Mouse (Mus musculus) hindbrain, embryonic 13.5 days (tissue): Measurements from ENCODE around the gene Fan1. TPM values are rescaled to one million over a fixed set of nuclear protein-coding genes. Genes with fewer than 3 reads are reported as not detected.

Source experiments
- ATAC-seq: fragments of 200-750 bp; cut with Nextera tagmentation; 2 replicates; pipeline ENCODE4 v1.8.0; 2017; ENCODE audit warnings: moderate TSS enrichment; ENCODE audit not compliant: low FRiP score
- H3K27ac ChIP-seq: fragments of 300-500 bp; sonication (generic); 2 replicates; pipeline ENCODE4 v1.5.1; 2015; ENCODE audit warnings: inconsistent platforms, mild to moderate bottlenecking, moderate library complexity
- H3K27me3 ChIP-seq: fragments of 300-500 bp; sonication (generic); 2 replicates; pipeline ENCODE4 v1.6.1; 2015; ENCODE audit warnings: mild to moderate bottlenecking, inconsistent platforms
- H3K36me3 ChIP-seq: fragments of 300-500 bp; sonication (generic); 2 replicates; pipeline ENCODE4 v1.6.1; 2015; ENCODE audit warnings: mild to moderate bottlenecking, inconsistent platforms
- H3K4me1 ChIP-seq: fragments of 300-500 bp; sonication (generic); replicated peaks from 2 replicates; pipeline ENCODE4 v1.6.1; 2015; ENCODE audit warnings: inconsistent platforms
- H3K4me2 ChIP-seq: fragments of 300-500 bp; sonication (generic); 2 replicates; pipeline ENCODE4 v1.6.1; 2015; ENCODE audit warnings: inconsistent platforms, mild to moderate bottlenecking, moderate library complexity
- H3K4me3 ChIP-seq: fragments of 300-500 bp; sonication (generic); 2 replicates; pipeline ENCODE4 v1.5.1; 2015; ENCODE audit warnings: mild to moderate bottlenecking, inconsistent platforms
- H3K9ac ChIP-seq: fragments of 300-500 bp; sonication (generic); 2 replicates; pipeline ENCODE4 v1.6.1; 2015; ENCODE audit warnings: mild to moderate bottlenecking, inconsistent platforms
- H3K9me3 ChIP-seq: fragments of 300-500 bp; sonication (generic); 2 replicates; pipeline ENCODE4 v1.6.1; 2016; ENCODE audit warnings: inconsistent platforms
- WGBS: fragments of 180-500 bp; shearing (Covaris S2); methylation state at CpG from one replicate; pipeline ENCODE4 v1.1.7; 2015; 5-methylcytosine and 5-hydroxymethylcytosine counted together
- polyA plus RNA-seq: library from polyadenylated mRNA; unstranded; fragments of >200 nt; fragmentation: Nextera tagmentation; extraction: Ambion mirVana; gene quantifications from 2 replicates; pipeline ENCODE4 v1.2.1, GENCODE M21; 2015

The Fan1 gene
- polyA plus RNA-seq, 1 experiment from 2014 or later: 7.8 TPM

DNA sequence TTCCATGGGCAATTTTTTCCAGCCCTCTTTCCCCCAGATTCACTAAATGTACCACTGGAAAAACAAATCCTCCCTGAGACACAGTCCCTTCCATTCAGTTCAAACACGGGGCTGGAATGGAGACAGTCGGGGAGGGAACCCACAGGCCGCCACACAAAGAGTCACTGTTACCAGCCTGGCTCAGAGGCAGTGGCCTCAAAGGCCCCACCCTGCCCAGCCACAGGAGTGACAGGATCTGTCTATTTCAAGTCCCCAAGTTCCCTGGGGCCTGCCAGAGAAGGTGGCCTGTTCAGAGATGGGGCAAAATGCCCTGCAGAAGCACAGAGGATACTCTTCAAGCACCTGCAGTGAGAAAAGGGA is 13.3 kb downstream of the Fan1 start:
- Histone ChIP-seq H3K4me1 (no peaks in the 10 kb centered on the region), H3K27ac (peak overlapping the region; percentile 66), H3K27me3 (no peaks in the 10 kb centered on the region), H3K9me3 (no peaks in the 10 kb centered on the region), H3K36me3 (peaks cover 81% of the 10 kb centered on the region), H3K4me3 (no peak overlapping the region), H3K9ac (no peak overlapping the region), H3K4me2 (no peak overlapping the region)
- WGBS: 51% methylated on average over 3 of the region's 3 CpGs
- no peak; the same call in 1 of the 2 replicates for ATAC-seq

GRCm38 (mm10) chr7:64359943-64360585 is 13.8 kb downstream of the Fan1 start:
- Histone ChIP-seq H3K9ac (no peak overlapping the region), H3K27me3 (no peaks in the 10 kb centered on the region), H3K9me3 (no peaks in the 10 kb centered on the region), H3K4me3 (no peak overlapping the region), H3K27ac (peak overlapping the region; percentile 66; the same call in 1 of the 2 replicates), H3K4me1 (no peaks in the 10 kb centered on the region), H3K36me3 (peaks cover 77% of the 10 kb centered on the region), H3K4me2 (no peak overlapping the region)
- WGBS: 87% methylated on average over 20 of the region's 20 CpGs
- ATAC-seq: no peak

GRCm38 (mm10) chr7:64358666-64359065 is 15.2 kb downstream of the Fan1 start:
- peaks cover 66% of the 10 kb centered on the region for H3K36me3 ChIP-seq
- no peak overlapping the region for H3K4me3 ChIP-seq
- ATAC-seq: no peak
- H3K27me3 ChIP-seq: no peaks in the 10 kb centered on the region
- no peak overlapping the region for H3K9ac ChIP-seq
- no peak overlapping the region for H3K4me2 ChIP-seq
- H3K4me1 ChIP-seq: peaks cover 8% of the 10 kb centered on the region
- no peak overlapping the region for H3K27ac ChIP-seq
- WGBS: 80% methylated on average over 6 of the region's 6 CpGs
- no peaks in the 10 kb centered on the region for H3K9me3 ChIP-seq

DNA sequence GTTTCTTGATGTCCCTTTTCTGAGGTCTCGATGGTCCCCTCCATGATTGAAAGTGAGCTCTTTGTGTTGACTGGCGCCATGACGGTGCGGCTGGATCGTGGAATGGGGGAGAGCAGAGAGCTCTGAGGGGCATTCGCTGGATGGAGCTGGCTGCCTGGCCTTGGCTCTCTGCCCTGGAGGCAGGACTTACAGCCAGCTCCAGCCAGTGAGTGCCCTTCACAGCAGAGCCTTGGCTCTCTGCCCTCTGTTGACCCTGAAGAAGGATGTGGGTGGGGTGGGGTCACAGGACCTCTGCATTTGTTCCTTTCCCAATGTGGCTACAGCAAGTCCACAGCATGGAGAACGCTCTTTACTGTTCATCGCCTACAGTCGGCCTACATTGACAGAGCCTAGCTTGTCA is 16.5 kb downstream of the Fan1 start:
- no peak overlapping the region for H3K4me2 ChIP-seq
- peaks cover 8% of the 10 kb centered on the region for H3K4me1 ChIP-seq
- WGBS: 85% methylated on average over 9 of the region's 9 CpGs
- H3K4me3 ChIP-seq: no peak overlapping the region
- no peaks in the 10 kb centered on the region for H3K27me3 ChIP-seq
- H3K9me3 ChIP-seq: no peaks in the 10 kb centered on the region
- no peak overlapping the region for H3K9ac ChIP-seq
- ATAC-seq: no peak
- no peak overlapping the region for H3K27ac ChIP-seq
- peaks cover 66% of the 10 kb centered on the region for H3K36me3 ChIP-seq

- Histone ChIP-seq H3K27ac (no peak overlapping the region), H3K27me3 (no peaks in the 10 kb centered on the region), H3K4me2 (no peak overlapping the region), H3K9me3 (no peaks in the 10 kb centered on the region), H3K36me3 (peaks cover 66% of the 10 kb centered on the region), H3K9ac (no peak overlapping the region), H3K4me1 (peaks cover 11% of the 10 kb centered on the region), H3K4me3 (no peak overlapping the region)
- no peak for ATAC-seq
- 90% methylated on average over 5 of the region's 5 CpGs for WGBS
Measured at GRCm38 (mm10) chr7:64356661-64357060, 17.2 kb downstream of the Fan1 start.

GRCm38 (mm10) chr7:64354206-64354605 is 19.7 kb downstream of the Fan1 start:
- Histone ChIP-seq H3K9ac (no peak overlapping the region), H3K4me3 (no peak overlapping the region), H3K9me3 (no peaks in the 10 kb centered on the region), H3K4me2 (no peak overlapping the region), H3K27ac (no peak overlapping the region), H3K4me1 (peaks cover 30% of the 10 kb centered on the region), H3K36me3 (peaks cover 62% of the 10 kb centered on the region), H3K27me3 (no peaks in the 10 kb centered on the region)
- WGBS: 35% methylated on average over 14 of the region's 14 CpGs
- no peak for ATAC-seq

GRCm38 (mm10) chr7:64351087-64351486 is 22.8 kb downstream of the Fan1 start:
- peak; percentile 74; the same call in 1 of the 2 replicates for ATAC-seq
- peaks cover 31% of the 10 kb centered on the region for H3K4me1 ChIP-seq
- WGBS: 73% methylated on average over 4 of the region's 4 CpGs
- H3K27me3 ChIP-seq: no peaks in the 10 kb centered on the region
- H3K4me3 ChIP-seq: no peak overlapping the region
- H3K4me2 ChIP-seq: no peak overlapping the region
- H3K9ac ChIP-seq: 0 out of 2 replicates have a peak overlapping the region, but pooled peaks have one; percentile 24
- no peaks in the 10 kb centered on the region for H3K9me3 ChIP-seq
- H3K27ac ChIP-seq: peak overlapping the region; percentile 79
- peaks cover 54% of the 10 kb centered on the region for H3K36me3 ChIP-seq

GRCm38 (mm10) chr7:64349147-64349861 is 24.6 kb downstream of the Fan1 start:
- Histone ChIP-seq H3K27me3 (no peaks in the 10 kb centered on the region), H3K4me2 (no peak overlapping the region), H3K4me1 (peaks cover 24% of the 10 kb centered on the region), H3K9me3 (no peaks in the 10 kb centered on the region), H3K27ac (0 out of 2 replicates have a peak overlapping the region, but pooled peaks have one; percentile 44), H3K9ac (no peak overlapping the region), H3K36me3 (peaks cover 57% of the 10 kb centered on the region), H3K4me3 (no peak overlapping the region)
- 79% methylated on average over 15 of the region's 15 CpGs for WGBS
- ATAC-seq: no peak

- H3K36me3 ChIP-seq: peaks cover 46% of the 10 kb centered on the region
- H3K9ac ChIP-seq: no peak overlapping the region
- no peak for ATAC-seq
- H3K9me3 ChIP-seq: no peaks in the 10 kb centered on the region
- H3K4me1 ChIP-seq: peaks cover 23% of the 10 kb centered on the region
- no peak overlapping the region for H3K27ac ChIP-seq
- no peaks in the 10 kb centered on the region for H3K27me3 ChIP-seq
- 98% methylated on average over 1 of the region's 1 CpGs for WGBS
- no peak overlapping the region for H3K4me3 ChIP-seq
- no peak overlapping the region for H3K4me2 ChIP-seq
Measured at GRCm38 (mm10) chr7:64347813-64348212, 26.1 kb downstream of the Fan1 start.

- Histone ChIP-seq H3K27me3 (no peaks in the 10 kb centered on the region), H3K36me3 (peaks cover 74% of the 10 kb centered on the region), H3K4me1 (no peaks in the 10 kb centered on the region), H3K9ac (no peak overlapping the region), H3K27ac (no peak overlapping the region), H3K9me3 (no peaks in the 10 kb centered on the region), H3K4me3 (no peak overlapping the region), H3K4me2 (no peak overlapping the region)
- ATAC-seq: no peak
- WGBS: 96% methylated on average over 1 of the region's 1 CpGs
Measured at GRCm38 (mm10) chr7:64332686-64333085, 41.2 kb downstream of the Fan1 start.

DNA sequence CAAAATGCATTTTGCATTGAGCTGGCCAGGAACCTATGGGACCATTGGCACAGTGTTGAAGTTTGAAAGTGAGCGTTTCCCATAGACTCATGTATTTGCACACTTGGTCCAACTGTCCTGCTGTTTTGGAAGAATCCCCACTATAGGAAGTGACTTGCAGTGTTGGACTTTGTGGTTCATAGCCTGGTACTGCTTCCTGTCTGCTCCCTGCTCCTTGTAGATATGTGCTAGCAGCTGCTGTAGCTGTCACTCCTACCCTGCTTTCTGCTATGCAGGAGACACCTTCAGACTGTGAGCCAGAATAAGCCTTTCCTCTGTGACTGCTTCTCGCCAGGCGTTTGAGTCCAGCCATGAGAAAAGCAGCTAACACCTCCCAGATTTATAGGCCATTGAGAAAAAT is 42.6 kb downstream of the Fan1 start:
- ATAC-seq: no peak
- no peaks in the 10 kb centered on the region for H3K9me3 ChIP-seq
- H3K27ac ChIP-seq: no peak overlapping the region
- no peak overlapping the region for H3K4me2 ChIP-seq
- H3K4me3 ChIP-seq: no peak overlapping the region
- no peak overlapping the region for H3K9ac ChIP-seq
- no peaks in the 10 kb centered on the region for H3K4me1 ChIP-seq
- WGBS: 88% methylated on average over 3 of the region's 3 CpGs
- H3K36me3 ChIP-seq: peaks cover 64% of the 10 kb centered on the region
- H3K27me3 ChIP-seq: no peaks in the 10 kb centered on the region

DNA sequence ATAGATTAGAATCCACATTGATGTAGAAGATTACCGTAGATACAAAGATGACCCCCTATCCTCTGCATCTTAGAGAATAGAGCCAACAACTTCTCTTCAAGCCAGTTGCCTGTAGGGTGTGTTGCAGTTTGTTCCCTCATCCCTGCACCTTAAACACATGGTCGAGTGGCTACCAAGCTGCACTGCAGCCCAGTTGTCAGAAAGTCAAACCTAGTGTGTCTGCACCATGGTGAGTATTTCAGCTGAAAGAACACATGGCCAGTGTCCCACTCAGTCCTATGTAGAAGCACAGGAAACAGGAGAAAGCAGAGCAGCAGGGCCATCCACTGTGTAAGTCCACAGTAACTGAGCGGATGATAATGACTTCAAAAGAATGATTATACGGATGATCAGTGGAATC is 46.4 kb downstream of the Fan1 start:
- H3K4me2 ChIP-seq: no peak overlapping the region
- H3K4me1 ChIP-seq: no peaks in the 10 kb centered on the region
- H3K36me3 ChIP-seq: peaks cover 33% of the 10 kb centered on the region
- no peak overlapping the region for H3K27ac ChIP-seq
- H3K4me3 ChIP-seq: no peak overlapping the region
- no peaks in the 10 kb centered on the region for H3K9me3 ChIP-seq
- ATAC-seq: no peak
- WGBS: 86% methylated on average over 4 of the region's 4 CpGs
- no peak overlapping the region for H3K9ac ChIP-seq
- H3K27me3 ChIP-seq: no peaks in the 10 kb centered on the region

DNA sequence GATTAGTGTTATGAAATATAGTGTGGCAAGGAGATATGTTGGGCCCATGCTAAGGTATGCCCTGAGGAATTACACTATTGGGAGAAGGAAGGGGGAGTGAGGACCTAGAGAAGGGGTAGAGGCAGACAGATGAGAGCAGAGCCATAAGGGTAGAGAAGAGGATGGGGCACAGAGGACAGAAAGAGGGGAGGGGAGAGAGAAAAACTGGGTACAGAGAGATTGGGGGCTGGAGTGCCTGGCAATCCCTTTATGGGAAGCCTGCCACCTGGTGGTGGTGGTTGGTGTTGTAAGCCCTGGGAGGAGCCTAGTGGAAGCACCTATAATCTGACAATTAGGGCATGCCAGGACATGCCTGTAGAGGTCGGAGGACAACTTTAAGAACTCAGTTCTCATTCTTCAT is 47.0 kb downstream of the Fan1 start:
- H3K4me1 ChIP-seq: no peaks in the 10 kb centered on the region

More for the DNA sequence above, 47.0 kb downstream of the Fan1 start:
- 13% methylated on average over 1 of the region's 1 CpGs for WGBS
- H3K36me3 ChIP-seq: peaks cover 32% of the 10 kb centered on the region
- H3K9ac ChIP-seq: no peak overlapping the region
- H3K27me3 ChIP-seq: no peaks in the 10 kb centered on the region
- peak; percentile 63 for ATAC-seq
- no peaks in the 10 kb centered on the region for H3K9me3 ChIP-seq
- H3K4me3 ChIP-seq: no peak overlapping the region
- H3K4me2 ChIP-seq: no peak overlapping the region
- no peak overlapping the region for H3K27ac ChIP-seq
